Mouse (Mus musculus): ENCODE measurements at regions not wholly inside any gene's neighbourhood (a gene's known extent, or its start where the extent isn't known, plus 50 kb on each side); places are given as distances from the start of the nearest gene placed in this dataset.

DNA sequence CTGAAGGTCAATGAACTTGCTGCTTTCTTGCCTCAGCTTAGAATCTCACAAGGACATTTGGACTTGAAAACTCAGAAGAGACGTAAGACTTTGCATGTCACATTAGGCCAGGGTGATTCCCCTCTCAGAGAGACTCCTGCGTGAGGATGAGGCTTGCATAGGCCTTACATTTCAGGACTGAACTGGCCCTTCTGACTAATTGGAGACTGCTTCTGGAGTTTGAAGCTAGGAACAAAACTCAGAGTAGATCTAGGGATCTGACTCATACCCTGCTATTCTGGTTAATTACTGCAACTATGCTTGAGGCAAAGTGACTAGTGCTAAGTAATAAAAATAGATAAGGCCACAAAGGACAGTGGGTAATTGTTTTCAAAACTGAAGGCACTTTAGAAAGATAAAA lies 365.2 kb upstream of the Stxbp6 start:
- H3K4me1 ChIP-seq (ENCODE audit: control insufficient read depth, insufficient read depth, low read length) = no peaks in the 10 kb centered on the region
- H3K27me3 ChIP-seq (ENCODE audit: control insufficient read depth, insufficient read depth, low read length) = no peaks in the 10 kb centered on the region
- no peaks in the 10 kb centered on the region for H3K36me3 ChIP-seq (ENCODE audit: control insufficient read depth, insufficient read depth, low read length)
- no peak overlapping the region for H3K9ac ChIP-seq (replicated peaks; ENCODE audit: low read length)
- no peak overlapping the region for H3K4me2 ChIP-seq (ENCODE audit: low read length)
- no peak overlapping the region for H3K4me3 ChIP-seq (replicated peaks; ENCODE audit: low read depth, low read length)
- no peak for ATAC-seq (ENCODE audit: low FRiP score, low TSS enrichment)
- 87% methylated on average over 2 of the region's 2 CpGs for WGBS
- no peak overlapping the region for H3K27ac ChIP-seq (replicated peaks; ENCODE audit: low read depth, low read length)
- DNase-seq = no peak
- no peaks in the 10 kb centered on the region for H3K9me3 ChIP-seq (ENCODE audit: control insufficient read depth, low read length)

DNA sequence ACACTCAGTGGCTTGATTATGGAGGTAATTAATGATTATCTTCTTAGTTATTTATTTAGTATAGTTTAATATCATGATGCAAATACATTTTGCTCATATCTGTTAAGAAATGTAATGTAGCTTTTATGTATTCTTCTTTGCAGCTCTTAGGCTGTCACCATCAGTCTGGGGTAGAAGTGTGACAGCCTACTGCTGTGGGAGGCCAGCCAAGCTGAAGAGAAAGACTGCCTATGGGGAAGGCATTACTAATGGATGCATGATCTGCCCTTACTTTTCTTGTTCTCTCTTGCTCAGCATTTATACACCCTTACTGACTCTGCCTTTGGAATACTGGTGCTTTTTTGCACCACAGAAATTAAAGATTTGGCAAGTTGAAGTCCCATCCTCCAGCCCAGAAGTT lies 362.8 kb upstream of the Stxbp6 start:
- no peak overlapping the region for H3K4me3 ChIP-seq (replicated peaks; ENCODE audit: low read depth, low read length)
- no peaks in the 10 kb centered on the region for H3K4me1 ChIP-seq (ENCODE audit: control insufficient read depth, insufficient read depth, low read length)
- no peak overlapping the region for H3K27ac ChIP-seq (replicated peaks; ENCODE audit: low read depth, low read length)
- no peaks in the 10 kb centered on the region for H3K27me3 ChIP-seq (ENCODE audit: control insufficient read depth, insufficient read depth, low read length)
- ATAC-seq (ENCODE audit: low FRiP score, low TSS enrichment) (no peak), DNase-seq (no peak)
- H3K36me3 ChIP-seq (ENCODE audit: control insufficient read depth, insufficient read depth, low read length) = no peaks in the 10 kb centered on the region
- H3K9ac ChIP-seq (replicated peaks; ENCODE audit: low read length) = no peak overlapping the region
- no peaks in the 10 kb centered on the region for H3K9me3 ChIP-seq (ENCODE audit: control insufficient read depth, low read length)
- H3K4me2 ChIP-seq (ENCODE audit: low read length) = no peak overlapping the region

DNA sequence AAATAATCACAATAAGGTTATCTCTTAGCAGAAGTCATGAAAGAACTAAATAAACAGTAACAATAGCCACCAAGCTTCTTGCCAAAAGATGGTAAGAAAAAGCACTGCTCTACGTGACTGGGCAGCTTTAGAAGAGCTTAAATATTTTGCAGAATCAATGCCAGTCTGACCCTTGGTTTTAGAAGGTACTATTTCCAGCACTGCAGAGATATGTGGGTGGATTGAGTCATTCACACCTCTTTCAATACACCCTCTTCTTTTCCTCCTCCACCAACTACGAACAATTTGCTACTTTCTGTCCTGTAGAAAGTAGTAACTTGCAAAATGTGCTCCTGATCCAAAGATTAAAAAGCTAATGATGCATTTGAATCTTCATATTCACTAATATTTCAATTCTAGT lies 324.9 kb upstream of the Stxbp6 start:
- 79% methylated on average over 2 of the region's 2 CpGs for WGBS
- ATAC-seq (ENCODE audit: low FRiP score, low TSS enrichment) (no peak), DNase-seq (no peak)
- no peaks in the 10 kb centered on the region for H3K36me3 ChIP-seq (ENCODE audit: control insufficient read depth, insufficient read depth, low read length)
- no peaks in the 10 kb centered on the region for H3K9me3 ChIP-seq (ENCODE audit: control insufficient read depth, low read length)
- H3K27me3 ChIP-seq (ENCODE audit: control insufficient read depth, insufficient read depth, low read length) = no peaks in the 10 kb centered on the region
- no peak overlapping the region for H3K4me2 ChIP-seq (ENCODE audit: low read length)
- H3K4me3 ChIP-seq (replicated peaks; ENCODE audit: low read depth, low read length) = no peak overlapping the region
- H3K4me1 ChIP-seq (ENCODE audit: control insufficient read depth, insufficient read depth, low read length) = no peaks in the 10 kb centered on the region
- no peak overlapping the region for H3K9ac ChIP-seq (replicated peaks; ENCODE audit: low read length)
- no peak overlapping the region for H3K27ac ChIP-seq (replicated peaks; ENCODE audit: low read depth, low read length)

DNA sequence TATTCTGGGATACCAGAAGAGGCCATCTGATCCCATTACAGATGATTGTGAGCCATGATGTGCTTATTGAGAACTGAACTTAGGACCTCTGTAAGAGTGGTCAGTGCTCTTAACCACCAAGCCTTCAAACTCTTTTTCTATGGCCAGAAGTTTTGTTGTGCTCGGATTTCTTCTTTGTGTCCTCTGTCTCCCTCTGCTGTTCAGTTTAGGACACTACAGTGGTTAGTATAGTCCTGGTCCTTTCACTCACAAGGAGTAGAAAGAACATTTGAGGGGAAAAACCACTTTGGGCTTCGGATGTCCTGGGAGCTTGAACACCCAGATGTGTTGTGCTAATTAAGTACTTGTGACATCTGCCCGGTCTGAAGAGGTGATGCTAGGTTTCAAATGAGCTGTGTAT lies 310.4 kb upstream of the Stxbp6 start:
- Histone ChIP-seq H3K4me3 (replicated peaks; ENCODE audit: low read depth, low read length) (no peak overlapping the region), H3K27ac (replicated peaks; ENCODE audit: low read depth, low read length) (no peak overlapping the region), H3K4me2 (ENCODE audit: low read length) (no peak overlapping the region), H3K4me1 (ENCODE audit: control insufficient read depth, insufficient read depth, low read length) (no peaks in the 10 kb centered on the region), H3K9ac (replicated peaks; ENCODE audit: low read length) (no peak overlapping the region), H3K36me3 (ENCODE audit: control insufficient read depth, insufficient read depth, low read length) (no peaks in the 10 kb centered on the region), H3K27me3 (ENCODE audit: control insufficient read depth, insufficient read depth, low read length) (no peaks in the 10 kb centered on the region), H3K9me3 (ENCODE audit: control insufficient read depth, low read length) (peaks cover 6% of the 10 kb centered on the region; the same call in 1 of the 2 replicates)
- ATAC-seq (ENCODE audit: low FRiP score, low TSS enrichment) (no peak), DNase-seq (peak; percentile 53)
- 66% methylated on average over 3 of the region's 3 CpGs for WGBS
